Mouse (Mus musculus): ENCODE results near the gene Itgb1.

DNA sequence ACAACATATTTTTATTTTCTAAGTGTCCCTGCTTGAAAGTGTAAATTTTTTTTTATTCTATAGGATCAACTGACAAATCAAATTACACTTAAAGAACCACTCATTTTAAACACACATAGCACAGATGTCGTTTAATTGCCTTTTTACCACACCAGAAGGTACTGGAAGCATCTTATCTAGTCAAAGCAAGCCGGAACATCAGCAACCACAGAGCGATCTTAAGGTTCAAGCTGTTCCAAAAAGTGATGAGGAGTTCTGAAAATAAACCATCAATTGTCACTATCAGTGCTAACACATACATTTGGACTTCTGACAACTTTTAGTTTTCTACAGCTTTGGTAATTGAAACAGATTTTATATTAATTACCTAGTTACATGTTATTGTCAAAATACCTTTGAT, 48.7 kb downstream of the Itgb1 start:
- TF ChIP-seq CTCF (IDR thresholded peaks at IDR 0.05; ENCODE audit: low read depth): no peak
- no peak for TF ChIP-seq EP300 (optimal IDR thresholded peaks at IDR 0.05)

All from stomach, postnatal 0 days (tissue).